Mouse (Mus musculus) liver, embryonic 14.5 days (tissue): ENCODE results near the gene Mindy1. TPM values are rescaled to one million over a fixed set of nuclear protein-coding genes. Genes with fewer than 3 reads are reported as not detected.
A peak's percentile ranks its signal among the peaks of the same experiment; 100 is the strongest.

ENCODE experiments used
- ATAC-seq: fragments of 200-750 bp; cut with Nextera tagmentation; 2 replicates; pipeline ENCODE4 v1.8.0; 2017; ENCODE audit warnings: moderate number of reproducible peaks, mild to moderate bottlenecking, moderate library complexity; ENCODE audit not compliant: insufficient read depth
- DNase-seq, 3 experiments: peaks; one replicate each; pipeline ENCODE4 v3.0.0-alpha.2; 2012 to 2013; ENCODE audit warnings: low read depth in 3 of 3, low spot score in 3 of 3
- H3K27ac ChIP-seq: fragments of 300-500 bp; sonication (generic); 2 replicates; pipeline ENCODE4 v1.5.1; 2014; ENCODE audit warnings: moderate library complexity, mild to moderate bottlenecking, control low read depth, inconsistent platforms
- H3K27me3 ChIP-seq: fragments of 300-500 bp; sonication (generic); 2 replicates; pipeline ENCODE4 v1.6.1; 2014; ENCODE audit warnings: mild to moderate bottlenecking, low read length, moderate library complexity; ENCODE audit not compliant: control insufficient read depth, insufficient read depth
- H3K36me3 ChIP-seq: fragments of 300-500 bp; sonication (generic); replicated peaks from 2 replicates; pipeline ENCODE4 v1.6.1; 2014; ENCODE audit warnings: low read depth; ENCODE audit not compliant: control insufficient read depth, insufficient read depth
- H3K4me1 ChIP-seq, 2 experiments: fragments of 200-500 bp in 1 of 2; fragments of 300-500 bp in 1 of 2; sonication (generic) in 1 of 2; replicated peaks; 2 replicates each; pipeline ENCODE4 v1.6.1; 2012 to 2014; ENCODE audit warnings: antibody characterized with exemption in 1 of 2, inconsistent platforms in 1 of 2, low read length in 1 of 2; ENCODE audit not compliant: control insufficient read depth in 2 of 2, insufficient read depth in 2 of 2
- H3K4me2 ChIP-seq: fragments of 300-500 bp; sonication (generic); 2 replicates; pipeline ENCODE4 v1.6.1; 2014; ENCODE audit warnings: low read depth, mild to moderate bottlenecking, control low read depth, moderate library complexity
- H3K4me3 ChIP-seq, 2 experiments: fragments of 200-500 bp in 1 of 2; fragments of 300-500 bp in 1 of 2; sonication (generic) in 1 of 2; 2 replicates each; pipeline ENCODE4 v1.5.1; 2012 to 2014; ENCODE audit warnings: low read depth in 2 of 2, low read length in 2 of 2, mild to moderate bottlenecking in 2 of 2, control low read depth in 1 of 2, inconsistent platforms in 1 of 2, moderate library complexity in 1 of 2; ENCODE audit not compliant: insufficient read depth in 1 of 2
- H3K9ac ChIP-seq: fragments of 300-500 bp; sonication (generic); replicated peaks from 2 replicates; pipeline ENCODE4 v1.6.1; 2014; ENCODE audit warnings: mild to moderate bottlenecking, control low read depth, moderate library complexity
- H3K9me3 ChIP-seq: fragments of 300-500 bp; sonication (generic); 2 replicates; pipeline ENCODE4 v1.6.1; 2016; ENCODE audit warnings: low read length, mixed read lengths; ENCODE audit not compliant: control insufficient read depth
- CTCF ChIP-seq: IDR thresholded peaks from 2 replicates; pipeline ENCODE4 v1.5.1; 2016; ENCODE audit warnings: antibody characterized with exemption, low read depth, control low read depth
- EP300 ChIP-seq: IDR thresholded peaks from 2 replicates; pipeline ENCODE4 v1.6.1; 2016; ENCODE audit warnings: antibody characterized with exemption, low read depth
- WGBS: fragments of 180-500 bp; shearing (Covaris S2); extraction: QIAGEN DNeasy Blood & Tissue Kit; methylation state at CpG from one replicate; pipeline ENCODE4 v1.1.7; 2014; ENCODE audit not compliant: insufficient replicate concordance; 5-methylcytosine and 5-hydroxymethylcytosine counted together
- polyA plus RNA-seq, 2 experiments: library from polyadenylated mRNA; depleted of rRNA in 1 of 2; stranded (reverse) in 1 of 2; unstranded in 1 of 2; fragments of >200 nt; fragmentation: Nextera tagmentation in 1 of 2; extraction: Ambion mirVana in 1 of 2; gene quantifications; 2 replicates each; pipeline versions ENCODE4 v1.2.1 to v1.2.3; 2012 to 2014

The Mindy1 gene
- polyA plus RNA-seq, 2 experiments = 13.6 to 16.1 TPM

GRCm38 (mm10) chr3:95313476-95313875 lies 32.3 kb downstream of the Mindy1 start:
- Histone ChIP-seq H3K27me3 (no peaks in the 10 kb centered on the region), H3K9me3 (no peaks in the 10 kb centered on the region), H3K4me3 (peak overlapping the region; percentile 43 to 80), H3K4me2 (peak overlapping the region; percentile 99), H3K4me1 (peaks cover 45 to 55% of the 10 kb centered on the region in 2 experiments), H3K36me3 (no peaks in the 10 kb centered on the region), H3K9ac (peak overlapping the region; percentile 97), H3K27ac (peak overlapping the region; percentile 89)
- WGBS = 8% methylated on average over 7 of the region's 7 CpGs
- ATAC-seq (no peak), DNase-seq (no peak)
- TF ChIP-seq CTCF = no peak
- TF ChIP-seq EP300 = no peak

GRCm38 (mm10) chr3:95314075-95314474 lies 32.9 kb downstream of the Mindy1 start:
- WGBS = 32% methylated on average over 6 of the region's 6 CpGs
- H3K9me3 ChIP-seq = no peaks in the 10 kb centered on the region
- no peak for DNase-seq
- H3K36me3 ChIP-seq = no peaks in the 10 kb centered on the region; the same call in 1 of the 2 replicates
- H3K4me1 ChIP-seq = peaks cover 45 to 58% of the 10 kb centered on the region in 2 experiments
- peak overlapping the region; percentile 89 for H3K27ac ChIP-seq
- ATAC-seq = no peak
- no peaks in the 10 kb centered on the region for H3K27me3 ChIP-seq
- peak overlapping the region; percentile 99 for H3K4me2 ChIP-seq
- peak overlapping the region; percentile 97 for H3K9ac ChIP-seq
- TF ChIP-seq CTCF = no peak
- no peak for TF ChIP-seq EP300
- H3K4me3 ChIP-seq = peak overlapping the region; percentile 80 to 93

DNA sequence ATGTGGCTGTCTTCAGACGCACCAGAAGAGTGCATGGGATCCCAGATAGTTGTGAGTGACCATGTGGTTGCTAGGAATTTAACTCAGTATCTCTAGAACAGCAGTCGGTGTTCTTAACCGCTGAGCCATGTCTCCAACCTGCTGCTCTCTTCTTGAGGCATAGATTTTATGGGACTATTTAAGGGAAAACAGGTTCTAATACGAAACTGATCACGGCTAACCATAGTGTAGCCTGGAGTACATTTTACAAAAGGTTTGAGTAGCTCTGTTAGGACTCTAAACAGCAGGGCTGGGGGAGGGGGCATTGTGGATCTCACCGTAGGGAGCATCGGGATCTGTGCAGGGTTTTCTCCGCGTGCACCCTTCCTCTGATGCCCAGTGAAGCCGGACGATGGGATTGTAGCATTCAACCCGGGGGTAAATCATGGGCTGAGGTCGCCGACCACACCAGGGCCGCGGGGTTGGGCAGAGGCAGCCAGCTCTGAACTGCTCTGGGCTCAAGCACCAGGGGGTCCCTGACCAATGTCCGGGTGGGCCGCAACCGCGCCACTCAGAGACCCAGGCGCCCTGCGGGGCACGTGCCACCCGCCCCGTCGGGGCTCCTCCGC lies 33.4 kb downstream of the Mindy1 start, which contains the start of gene Cers2:
Gene Cers2 (plus strand): TSS at position 306 of the 608 bp plus-strand sequence.
- no peaks in the 10 kb centered on the region for H3K27me3 ChIP-seq
- no peak for DNase-seq
- H3K9me3 ChIP-seq = no peaks in the 10 kb centered on the region
- peak within 1 kb of the TSS; percentile 97 for H3K9ac ChIP-seq
- peak within 1 kb of the TSS; percentile 99 for H3K4me2 ChIP-seq
- peaks cover 45 to 60% of the 10 kb centered on the region in 2 experiments for H3K4me1 ChIP-seq
- no peak for TF ChIP-seq CTCF
- no peak for TF ChIP-seq EP300
- H3K36me3 ChIP-seq = peaks cover 5% of the 10 kb centered on the region
- H3K27ac ChIP-seq = peak within 1 kb of the TSS; percentile 89
- 2% methylated on average over 27 of the region's 27 CpGs for WGBS
- H3K4me3 ChIP-seq = peak within 1 kb of the TSS; percentile 80 to 93
- 0 out of 2 replicates have a peak, but pooled peaks have one; percentile 0 for ATAC-seq

DNA sequence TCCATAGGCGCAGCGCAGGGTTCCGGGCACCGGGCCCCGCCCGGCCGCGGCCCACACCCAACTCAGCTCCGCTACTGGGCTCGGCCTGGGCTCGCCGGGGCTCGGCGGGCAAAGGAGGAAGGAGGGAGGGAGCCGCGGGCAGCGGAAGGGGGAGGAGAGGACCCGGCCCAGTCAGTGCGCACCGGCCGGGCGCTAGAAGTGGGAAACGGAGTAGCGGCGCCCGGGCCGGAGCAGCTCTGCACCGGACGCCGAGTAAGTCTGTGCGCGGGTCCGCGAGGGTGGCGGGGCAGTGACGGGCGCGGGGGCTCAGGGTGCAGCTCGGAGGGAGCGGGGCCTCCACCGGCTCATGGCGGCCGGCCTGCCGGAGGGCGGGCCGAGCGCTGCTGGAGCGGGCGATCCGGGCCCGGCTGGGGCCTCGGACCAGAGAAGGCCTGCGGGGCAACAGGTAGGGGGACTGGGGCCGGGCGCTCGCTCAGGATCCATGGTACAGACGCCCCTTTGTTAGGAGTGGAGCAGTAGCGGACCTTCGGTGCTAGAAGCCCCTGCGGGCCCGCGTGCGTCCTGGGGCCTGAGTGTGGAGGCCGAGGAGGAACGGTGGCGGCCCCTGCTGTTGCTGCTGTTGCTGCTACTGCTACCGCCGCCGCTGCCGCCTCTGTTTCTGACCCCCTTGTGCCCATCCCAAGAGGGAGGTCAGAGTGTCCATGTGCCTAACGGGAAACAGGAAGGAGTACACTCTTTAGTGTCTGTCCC lies 34.1 kb downstream of the Mindy1 start:
- ATAC-seq (peak; percentile 87), DNase-seq (peak; percentile 81 to 86 (median 82))
- under 1% methylated on average over 64 of the region's 71 CpGs for WGBS
- peak overlapping the region; percentile 80 to 93 for H3K4me3 ChIP-seq
- H3K4me2 ChIP-seq = peak overlapping the region; percentile 99
- peak overlapping the region; percentile 97 for H3K9ac ChIP-seq
- no peaks in the 10 kb centered on the region for H3K9me3 ChIP-seq
- H3K4me1 ChIP-seq = peaks cover 45 to 63% of the 10 kb centered on the region in 2 experiments
- H3K36me3 ChIP-seq = peaks cover 10% of the 10 kb centered on the region
- TF ChIP-seq EP300 (no peak), CTCF (peak; percentile 70)
- H3K27me3 ChIP-seq = no peaks in the 10 kb centered on the region
- peak overlapping the region; percentile 75 for H3K27ac ChIP-seq
